Mouse (Mus musculus): Measurements from ENCODE around the gene Hs3st1.

- TF ChIP-seq GATA1 (IDR thresholded peaks at IDR 0.05; ENCODE audit: borderline replicate concordance, low read length): no peak
- no peak for TF ChIP-seq FLI1 (IDR thresholded peaks at IDR 0.05; ENCODE audit: low read length)
Measured at GRCm38 (mm10) chr5:39705539-39705938, 49.7 kb downstream of the Hs3st1 start.

Data from megakaryocyte, embryonic 14.5 days (primary cell).